Mouse (Mus musculus): Measurements from ENCODE around the gene Srebf1. TPM values are rescaled to one million over a fixed set of nuclear protein-coding genes. Genes with fewer than 3 reads are reported as not detected.

Gene Srebf1
- total RNA-seq, 2 experiments from 2014 or later, result 73.9 to 80.4 TPM

GRCm38 (mm10) chr11:60235351-60235750 lies 13.0 kb upstream of the Srebf1 start:
- no peak for DNase-seq (ENCODE audit: low spot score in 2 of 2)

GRCm38 (mm10) chr11:60233235-60233634 lies 10.9 kb upstream of the Srebf1 start:
- no peak for DNase-seq (ENCODE audit: low spot score in 2 of 2)

- no peak for DNase-seq (ENCODE audit: low spot score in 2 of 2)
Observed at GRCm38 (mm10) chr11:60232441-60233058, 10.2 kb upstream of the Srebf1 start.

GRCm38 (mm10) chr11:60231951-60232350 lies 9.6 kb upstream of the Srebf1 start:
- DNase-seq (ENCODE audit: low spot score in 2 of 2), result no peak

GRCm38 (mm10) chr11:60231326-60231725 lies 8.9 kb upstream of the Srebf1 start:
- no peak for DNase-seq (ENCODE audit: low spot score in 2 of 2)

GRCm38 (mm10) chr11:60230512-60230911 lies 8.1 kb upstream of the Srebf1 start:
- no peak for DNase-seq (ENCODE audit: low spot score in 2 of 2)

GRCm38 (mm10) chr11:60229821-60230220 lies 7.4 kb upstream of the Srebf1 start:
- DNase-seq (ENCODE audit: low spot score in 2 of 2), result no peak

- no peak for DNase-seq (ENCODE audit: low spot score in 2 of 2)
Observed at GRCm38 (mm10) chr11:60228525-60228924, 6.1 kb upstream of the Srebf1 start.

GRCm38 (mm10) chr11:60225874-60226273 lies 3.5 kb upstream of the Srebf1 start:
- DNase-seq (ENCODE audit: low spot score in 2 of 2), result no peak

GRCm38 (mm10) chr11:60224676-60225075 lies 2.3 kb upstream of the Srebf1 start:
- DNase-seq (ENCODE audit: low spot score in 2 of 2), result no peak

GRCm38 (mm10) chr11:60222085-60222468 lies 304 bp downstream of the Srebf1 start:
- no peak for DNase-seq (ENCODE audit: low spot score in 2 of 2)

- DNase-seq (ENCODE audit: low spot score in 2 of 2), result no peak
Observed at GRCm38 (mm10) chr11:60221425-60221824, 956 bp downstream of the Srebf1 start.

GRCm38 (mm10) chr11:60220291-60220804 lies 2.0 kb downstream of the Srebf1 start:
- DNase-seq (ENCODE audit: low spot score in 2 of 2), result peak; percentile 82 to 91

- DNase-seq (ENCODE audit: low spot score in 2 of 2), result no peak
Observed at GRCm38 (mm10) chr11:60219609-60220008, 2.8 kb downstream of the Srebf1 start.

GRCm38 (mm10) chr11:60217467-60217866 lies 4.9 kb downstream of the Srebf1 start:
- no peak for DNase-seq (ENCODE audit: low spot score in 2 of 2)

GRCm38 (mm10) chr11:60216671-60217070 lies 5.7 kb downstream of the Srebf1 start:
- no peak for DNase-seq (ENCODE audit: low spot score in 2 of 2)

- DNase-seq (ENCODE audit: low spot score in 2 of 2), result no peak
Observed at GRCm38 (mm10) chr11:60213266-60213665, 9.1 kb downstream of the Srebf1 start.

GRCm38 (mm10) chr11:60211761-60212160 lies 10.6 kb downstream of the Srebf1 start:
- DNase-seq (ENCODE audit: low spot score in 2 of 2), result no peak

- DNase-seq (ENCODE audit: low spot score in 2 of 2), result no peak
Observed at GRCm38 (mm10) chr11:60211152-60211551, 11.2 kb downstream of the Srebf1 start.

GRCm38 (mm10) chr11:60210305-60210724 lies 12.1 kb downstream of the Srebf1 start:
- DNase-seq (ENCODE audit: low spot score in 2 of 2), result peak; percentile 80 to 89

- DNase-seq (ENCODE audit: low spot score in 2 of 2), result no peak
Observed at GRCm38 (mm10) chr11:60209933-60210249, 12.5 kb downstream of the Srebf1 start.

- peak; percentile 71 to 88 for DNase-seq (ENCODE audit: low spot score in 2 of 2)
Observed at GRCm38 (mm10) chr11:60209217-60209932, 13.0 kb downstream of the Srebf1 start.

- no peak for DNase-seq (ENCODE audit: low spot score in 2 of 2)
Observed at GRCm38 (mm10) chr11:60208712-60209111, 13.7 kb downstream of the Srebf1 start.

Measured in layer of hippocampus, adult 18-20 months (tissue).